Mouse (Mus musculus): ENCODE measurements around the gene Iars. TPM values are rescaled to one million over a fixed set of nuclear protein-coding genes. Genes with fewer than 3 reads are reported as not detected.

Gene Iars
- 11.5 and 11.8 TPM in 2 replicates for polyA plus RNA-seq (2012; rRNA removed)

DNA sequence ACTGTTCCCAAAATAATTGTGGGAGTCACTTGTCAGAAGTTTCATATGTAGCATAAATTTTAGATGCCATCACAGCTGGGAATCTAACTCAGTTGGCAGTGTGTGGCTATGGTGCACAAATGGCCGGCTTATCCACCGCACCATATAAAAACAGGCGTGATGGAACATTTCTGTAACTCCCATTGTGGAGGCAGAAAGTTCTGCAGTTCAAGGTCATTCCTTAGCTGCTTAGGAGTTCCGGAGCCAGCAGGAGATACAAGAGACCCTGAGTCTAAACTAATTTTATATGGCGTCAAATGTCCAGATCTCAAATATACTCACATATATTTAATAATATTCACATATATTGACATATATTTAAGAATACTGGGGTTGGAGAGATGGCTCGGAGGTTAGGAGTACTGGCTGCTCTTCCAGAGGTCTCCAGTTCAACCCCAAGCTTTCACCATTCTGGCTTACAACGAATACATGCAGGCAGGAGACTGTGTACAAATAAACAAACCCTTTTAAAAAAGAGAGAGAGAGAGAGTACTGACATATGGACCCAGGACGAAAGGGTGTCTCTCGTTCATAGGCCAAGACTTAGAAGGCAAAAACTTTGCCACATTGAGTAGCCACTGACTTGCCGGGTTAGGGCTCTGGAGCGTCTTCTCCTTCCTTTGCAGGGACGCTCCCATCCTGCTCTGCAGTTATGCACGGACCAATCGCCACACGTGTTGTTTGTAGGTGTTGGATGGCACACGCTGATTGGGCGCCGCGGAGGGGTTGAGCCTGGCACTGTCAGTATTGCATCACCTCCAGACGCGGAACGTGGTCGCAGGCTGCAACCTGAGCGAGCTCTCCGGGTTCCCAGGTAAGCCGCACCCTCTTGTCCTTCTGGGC is at the start of gene Iars:
Iars (plus strand) TSS at position 750 of the 882 bp plus-strand sequence.
- peak; percentile 94 to 99 for DNase-seq (ENCODE audit: low read depth in 1 of 2, low spot score in 2 of 2)
- whole genome bisulfite sequencing, result 9% methylated on average over 26 of the region's 26 CpGs
- Histone ChIP-seq H3K27me3 (ENCODE audit: control insufficient read depth, insufficient read depth, low read length) (no peaks in the 10 kb centered on the region), H3K36me3 (ENCODE audit: control insufficient read depth, insufficient read depth, low read length) (peaks cover 5% of the 10 kb centered on the region), H3K27ac (ENCODE audit: insufficient read depth, low read length) (peak within 1 kb of the TSS; percentile 22), H3K4me3 (ENCODE audit: extremely low read depth, insufficient read depth, insufficient read length) (peak within 1 kb of the TSS; percentile 74), H3K4me1 (ENCODE audit: control insufficient read depth, insufficient read depth, insufficient read length) (peaks cover 2% of the 10 kb centered on the region; the same call in 1 of the 2 replicates)
- no peak for TF ChIP-seq CTCF (IDR thresholded peaks at IDR 0.05; ENCODE audit: extremely low read depth, insufficient read depth, insufficient read length, insufficient replicate concordance)
- no peak; the same call in 1 of the 2 replicates for TF ChIP-seq POLR2A (IDR thresholded peaks at IDR 0.05; ENCODE audit: low read depth, low read length)

DNA sequence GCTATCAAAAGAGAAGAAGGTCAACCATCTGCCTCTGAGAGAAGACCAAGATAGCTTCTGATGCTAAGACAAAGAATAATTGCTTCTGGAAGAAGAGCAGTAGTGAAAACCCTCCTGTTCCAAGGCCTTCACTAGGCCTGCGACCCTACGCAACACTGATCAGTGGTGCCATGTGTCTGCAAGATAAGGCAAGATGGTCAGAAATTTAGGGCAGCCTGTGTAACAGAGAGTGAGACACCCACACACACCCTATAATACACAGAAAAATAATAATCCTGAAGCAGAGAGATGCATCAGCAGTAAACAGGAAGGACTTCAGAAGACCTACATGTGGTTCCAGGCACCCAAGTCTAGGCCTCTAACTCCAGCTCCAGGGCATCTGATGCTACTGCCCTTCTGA is 41.9 kb upstream of the Iars start:
- no peak overlapping the region for H3K27ac ChIP-seq (ENCODE audit: insufficient read depth, low read length)
- WGBS, result 72% methylated on average over 2 of the region's 2 CpGs

DNA sequence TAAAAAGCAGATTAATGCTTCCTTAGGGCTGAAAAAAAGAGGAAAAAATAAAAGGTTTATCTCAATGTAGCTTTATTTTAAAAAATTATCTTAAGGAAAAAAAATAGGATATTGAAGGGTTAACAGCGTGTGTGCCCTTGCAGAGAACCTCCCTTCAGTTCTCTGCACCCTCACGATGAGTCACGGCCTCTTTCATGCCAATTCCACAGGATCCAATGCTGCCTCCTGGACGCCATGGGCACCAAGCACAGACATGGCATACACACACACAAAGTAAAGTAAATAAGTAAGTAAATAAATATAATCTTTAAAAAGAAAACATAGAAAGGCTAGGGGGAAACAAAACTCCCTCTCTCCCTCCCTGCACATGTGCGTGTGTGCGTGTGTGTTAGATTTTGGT is 39.2 kb upstream of the Iars start:
- H3K4me1 ChIP-seq (ENCODE audit: control insufficient read depth, insufficient read depth, insufficient read length), result no peaks in the 10 kb centered on the region
- WGBS, result 92% methylated on average over 6 of the region's 6 CpGs
- no peaks in the 10 kb centered on the region for H3K27me3 ChIP-seq (ENCODE audit: control insufficient read depth, insufficient read depth, low read length)
- H3K36me3 ChIP-seq (ENCODE audit: control insufficient read depth, insufficient read depth, low read length), result no peaks in the 10 kb centered on the region
- TF ChIP-seq POLR2A (IDR thresholded peaks at IDR 0.05; ENCODE audit: low read depth, low read length) (no peak), CTCF (IDR thresholded peaks at IDR 0.05; ENCODE audit: extremely low read depth, insufficient read depth, insufficient read length, insufficient replicate concordance) (no peak)
- no peak for DNase-seq (ENCODE audit: low read depth in 1 of 2, low spot score in 2 of 2)
- H3K4me3 ChIP-seq (ENCODE audit: extremely low read depth, insufficient read depth, insufficient read length), result no peak overlapping the region
- H3K27ac ChIP-seq (ENCODE audit: insufficient read depth, low read length), result no peak overlapping the region

More for the DNA sequence above, 41.9 kb upstream of the Iars start:
- TF ChIP-seq POLR2A (IDR thresholded peaks at IDR 0.05; ENCODE audit: low read depth, low read length) (no peak), CTCF (IDR thresholded peaks at IDR 0.05; ENCODE audit: extremely low read depth, insufficient read depth, insufficient read length, insufficient replicate concordance) (no peak)
- no peaks in the 10 kb centered on the region for H3K27me3 ChIP-seq (ENCODE audit: control insufficient read depth, insufficient read depth, low read length)
- DNase-seq (ENCODE audit: low read depth in 1 of 2, low spot score in 2 of 2), result no peak
- H3K4me3 ChIP-seq (ENCODE audit: extremely low read depth, insufficient read depth, insufficient read length), result no peak overlapping the region
- H3K36me3 ChIP-seq (ENCODE audit: control insufficient read depth, insufficient read depth, low read length), result no peaks in the 10 kb centered on the region
- H3K4me1 ChIP-seq (ENCODE audit: control insufficient read depth, insufficient read depth, insufficient read length), result no peaks in the 10 kb centered on the region

DNA sequence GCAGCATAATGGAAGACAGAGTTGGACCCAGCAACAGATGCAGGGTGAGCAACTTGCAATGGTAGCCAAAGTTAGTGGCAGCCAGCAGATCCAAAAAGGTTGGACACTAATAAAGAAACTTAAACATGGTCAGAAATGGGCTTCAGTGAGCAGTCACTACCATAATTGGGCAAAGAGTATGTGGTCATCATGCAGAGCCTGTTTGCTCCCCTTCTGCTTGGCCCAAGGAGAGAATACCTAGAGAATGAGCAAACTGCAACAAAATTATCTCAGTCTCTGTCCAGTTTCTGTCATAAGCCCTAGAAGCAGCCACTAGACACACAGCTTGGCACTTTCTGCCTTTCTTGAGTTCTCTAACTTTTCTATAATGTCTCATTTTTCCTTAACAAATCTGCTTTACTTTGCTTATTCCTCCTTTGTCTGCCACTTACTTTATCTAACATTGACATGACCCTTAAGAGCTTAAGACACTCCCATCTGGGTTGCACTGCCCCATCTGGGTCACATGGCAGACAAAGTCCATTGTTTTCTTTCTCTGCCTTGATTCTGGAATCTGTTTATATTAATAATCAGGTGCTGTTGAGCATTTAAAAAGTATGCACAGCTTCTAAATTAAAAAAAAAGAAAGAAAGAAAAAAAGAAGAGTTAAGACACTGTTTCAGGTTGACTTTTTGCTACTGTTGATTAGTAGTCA is 38.1 kb upstream of the Iars start:
- no peak for TF ChIP-seq POLR2A (IDR thresholded peaks at IDR 0.05; ENCODE audit: low read depth, low read length)
- no peak for TF ChIP-seq CTCF (IDR thresholded peaks at IDR 0.05; ENCODE audit: extremely low read depth, insufficient read depth, insufficient read length, insufficient replicate concordance)
- no peaks in the 10 kb centered on the region for H3K27me3 ChIP-seq (ENCODE audit: control insufficient read depth, insufficient read depth, low read length)
- DNase-seq (ENCODE audit: low read depth in 1 of 2, low spot score in 2 of 2), result no peak
- no peaks in the 10 kb centered on the region for H3K36me3 ChIP-seq (ENCODE audit: control insufficient read depth, insufficient read depth, low read length)
- no peak overlapping the region for H3K27ac ChIP-seq (ENCODE audit: insufficient read depth, low read length)
- no peak overlapping the region for H3K4me3 ChIP-seq (ENCODE audit: extremely low read depth, insufficient read depth, insufficient read length)
- H3K4me1 ChIP-seq (ENCODE audit: control insufficient read depth, insufficient read depth, insufficient read length), result no peaks in the 10 kb centered on the region

DNA sequence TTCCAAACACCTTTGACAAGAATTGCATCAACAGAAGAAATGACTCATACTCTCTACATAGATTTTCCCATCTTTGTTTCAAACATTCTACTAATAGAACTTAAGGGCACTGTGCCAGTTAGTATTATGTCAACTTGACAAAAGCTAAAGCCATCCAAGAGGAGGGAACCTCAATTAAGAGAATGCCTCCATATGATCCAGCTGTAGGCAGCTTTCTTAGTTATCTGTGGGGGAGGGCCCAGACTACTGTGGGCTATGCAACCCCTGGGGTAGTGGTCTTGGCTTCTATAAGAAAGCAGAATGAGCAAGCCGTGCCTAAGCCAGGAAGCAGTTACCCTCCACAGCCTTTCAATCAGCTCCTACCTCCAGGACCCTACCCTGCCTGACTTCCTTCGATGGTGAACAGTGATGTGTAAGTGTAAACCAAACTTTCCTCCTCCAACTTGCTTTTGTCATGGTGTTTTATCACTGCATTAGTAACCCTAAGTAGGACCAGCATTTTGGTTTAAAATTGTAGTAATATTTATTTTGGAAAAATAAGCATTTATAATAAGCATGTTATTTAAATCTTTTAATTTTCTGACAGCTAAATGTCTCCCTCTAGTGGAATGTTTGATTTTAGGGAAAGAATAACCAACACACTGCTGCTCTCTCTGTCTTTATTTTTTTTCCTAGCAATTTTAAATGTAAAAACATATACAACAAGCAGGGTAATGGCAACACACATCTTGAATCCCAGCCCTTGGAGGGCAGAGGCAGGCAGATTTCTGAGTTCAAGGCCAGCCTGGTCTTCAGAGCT is 37.0 kb upstream of the Iars start:
- Histone ChIP-seq H3K4me1 (ENCODE audit: control insufficient read depth, insufficient read depth, insufficient read length) (no peaks in the 10 kb centered on the region), H3K27me3 (ENCODE audit: control insufficient read depth, insufficient read depth, low read length) (no peaks in the 10 kb centered on the region), H3K27ac (ENCODE audit: insufficient read depth, low read length) (no peak overlapping the region), H3K36me3 (ENCODE audit: control insufficient read depth, insufficient read depth, low read length) (no peaks in the 10 kb centered on the region), H3K4me3 (ENCODE audit: extremely low read depth, insufficient read depth, insufficient read length) (no peak overlapping the region)
- no peak for DNase-seq (ENCODE audit: low read depth in 1 of 2, low spot score in 2 of 2)
- TF ChIP-seq CTCF (IDR thresholded peaks at IDR 0.05; ENCODE audit: extremely low read depth, insufficient read depth, insufficient read length, insufficient replicate concordance) (no peak), POLR2A (IDR thresholded peaks at IDR 0.05; ENCODE audit: low read depth, low read length) (no peak)
- WGBS, result 66% methylated on average over 2 of the region's 2 CpGs

DNA sequence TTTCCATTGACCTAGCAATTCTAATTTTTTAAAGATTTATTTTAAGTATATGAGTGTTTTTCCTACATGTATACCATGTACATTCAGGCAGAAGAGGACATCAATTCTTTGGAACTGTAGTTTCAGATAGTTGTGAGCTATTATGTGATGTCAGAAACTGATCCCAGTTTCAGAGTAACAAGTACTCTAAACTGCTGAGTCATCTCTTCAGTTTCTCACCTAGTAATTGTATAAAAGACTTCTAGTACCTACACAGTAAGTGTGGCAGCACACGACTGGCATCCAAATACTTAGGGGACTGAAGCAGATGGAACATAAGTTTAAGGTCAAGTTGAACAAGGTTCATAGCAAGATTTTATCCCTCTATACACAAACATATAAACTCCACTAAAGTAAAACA is 35.9 kb upstream of the Iars start:
- DNase-seq (ENCODE audit: low read depth in 1 of 2, low spot score in 2 of 2), result no peak
- no peak overlapping the region for H3K4me3 ChIP-seq (ENCODE audit: extremely low read depth, insufficient read depth, insufficient read length)
- H3K36me3 ChIP-seq (ENCODE audit: control insufficient read depth, insufficient read depth, low read length), result no peaks in the 10 kb centered on the region
- no peak for TF ChIP-seq CTCF (IDR thresholded peaks at IDR 0.05; ENCODE audit: extremely low read depth, insufficient read depth, insufficient read length, insufficient replicate concordance)
- TF ChIP-seq POLR2A (IDR thresholded peaks at IDR 0.05; ENCODE audit: low read depth, low read length), result no peak
- no peaks in the 10 kb centered on the region for H3K4me1 ChIP-seq (ENCODE audit: control insufficient read depth, insufficient read depth, insufficient read length)
- H3K27ac ChIP-seq (ENCODE audit: insufficient read depth, low read length), result no peak overlapping the region
- WGBS, result 91% methylated on average over 1 of the region's 1 CpGs
- no peaks in the 10 kb centered on the region for H3K27me3 ChIP-seq (ENCODE audit: control insufficient read depth, insufficient read depth, low read length)
